ENCODE assay signal across 8 mouse cellular contexts in the genomic region with DNA sequence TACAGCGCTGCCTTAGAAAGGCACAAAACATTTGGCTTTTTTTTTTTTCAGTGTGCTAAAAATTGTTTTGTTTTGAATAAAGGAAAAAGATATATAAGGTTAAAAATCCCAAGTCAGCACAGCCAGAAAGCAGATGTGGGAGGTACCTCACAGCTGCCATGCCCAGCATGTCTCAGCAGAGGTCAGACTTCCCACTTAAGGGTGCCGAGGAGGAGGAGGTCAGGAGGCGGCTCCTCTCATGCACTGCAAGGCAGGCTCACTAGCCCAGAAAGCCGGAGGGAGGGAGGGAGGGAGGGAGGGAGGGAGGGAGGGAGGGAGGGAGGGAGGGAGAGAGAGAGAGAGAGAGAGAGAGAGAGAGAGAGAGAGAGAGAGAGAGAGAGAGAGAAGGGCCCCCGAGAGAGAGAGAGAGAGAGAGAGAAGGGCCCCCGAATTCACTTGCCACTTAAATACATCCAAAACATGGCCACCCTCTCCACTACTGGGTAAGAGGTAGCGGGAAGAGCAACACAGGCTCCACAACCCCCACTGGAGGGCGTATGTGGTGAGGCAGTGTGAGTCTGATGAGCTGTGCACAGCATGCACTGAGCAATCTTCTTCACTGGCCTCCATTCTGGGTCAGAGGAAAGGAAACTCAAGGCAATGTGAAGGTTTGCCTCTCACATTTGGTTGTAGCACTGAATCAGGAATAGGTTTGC. TPM values are rescaled to one million over a fixed set of nuclear protein-coding genes. Genes with fewer than 3 reads are reported as not detected.
DNase-seq lines count a peak whose midpoint lies in the region; ATAC-seq lines count a peak whose summit lies in the region.

No protein-coding gene starts in this region.

- H3K27ac ChIP-seq in embryonic facial prominence, embryonic 11.5 days (replicated peaks; ENCODE audit: low read depth, low read length): no peak overlapping the region
- no peak overlapping the region for H3K27ac ChIP-seq in embryonic facial prominence, embryonic 10.5 days (replicated peaks)
- no peak overlapping the region for H3K27ac ChIP-seq in midbrain, embryonic 11.5 days (ENCODE audit: low read depth, low read length)
- no peak overlapping the region for H3K27ac ChIP-seq in midbrain, embryonic 14.5 days (replicated peaks; ENCODE audit: low read depth, low read length)

- 29% methylated on average over 7 of the region's 8 CpGs for WGBS in embryonic facial prominence, embryonic 11.5 days
- WGBS in embryonic facial prominence, embryonic 10.5 days: 35% methylated on average over 7 of the region's 8 CpGs
- 25% methylated on average over 7 of the region's 8 CpGs for WGBS in midbrain, embryonic 11.5 days
- 31% methylated on average over 7 of the region's 8 CpGs for WGBS in midbrain, embryonic 14.5 days

- DNase-seq in embryonic facial prominence, embryonic 11.5 days (ENCODE audit: low spot score): peak; percentile 24
- DNase-seq in embryonic facial prominence, embryonic 10.5 days (ENCODE audit: low spot score): no peak
- peak; percentile 47 for DNase-seq in midbrain, embryonic 11.5 days (ENCODE audit: low spot score, missing footprints)
- no peak for DNase-seq in midbrain, embryonic 14.5 days
- peak; percentile 55 for DNase-seq in heart, postnatal 4 days
- DNase-seq in lung, postnatal 36 days: peak; percentile 55
- no peak for DNase-seq in right cerebral cortex, postnatal 36 days (ENCODE audit: low spot score in 2 of 2)
- DNase-seq in testis, postnatal 10 days (ENCODE audit: low spot score): no peak

- H3K9ac ChIP-seq in embryonic facial prominence, embryonic 11.5 days (replicated peaks; ENCODE audit: low read length): no peak overlapping the region
- H3K9ac ChIP-seq in midbrain, embryonic 11.5 days (ENCODE audit: low read length): no peak overlapping the region
- H3K9ac ChIP-seq in midbrain, embryonic 14.5 days (replicated peaks; ENCODE audit: low read length): no peak overlapping the region

- H3K4me2 ChIP-seq in embryonic facial prominence, embryonic 11.5 days (ENCODE audit: low read depth, low read length): no peak overlapping the region
- no peak overlapping the region for H3K4me2 ChIP-seq in midbrain, embryonic 11.5 days
- no peak overlapping the region for H3K4me2 ChIP-seq in midbrain, embryonic 14.5 days (ENCODE audit: low read length)

- no peak overlapping the region for H3K4me3 ChIP-seq in embryonic facial prominence, embryonic 11.5 days (ENCODE audit: low read depth, low read length)
- no peak overlapping the region for H3K4me3 ChIP-seq in embryonic facial prominence, embryonic 10.5 days
- H3K4me3 ChIP-seq in midbrain, embryonic 11.5 days (ENCODE audit: low read depth, low read length): no peak overlapping the region
- H3K4me3 ChIP-seq in midbrain, embryonic 14.5 days (replicated peaks; ENCODE audit: low read depth, low read length): no peak overlapping the region

- ATAC-seq in embryonic facial prominence, embryonic 11.5 days (replicated peaks; ENCODE audit: insufficient number of reproducible peaks, low FRiP score, low TSS enrichment, low read depth): no peak
- no peak for ATAC-seq in midbrain, embryonic 11.5 days (ENCODE audit: low FRiP score)
- no peak for ATAC-seq in midbrain, embryonic 14.5 days (ENCODE audit: low FRiP score, low TSS enrichment)

- H3K4me1 ChIP-seq in embryonic facial prominence, embryonic 11.5 days (ENCODE audit: control insufficient read depth, insufficient read depth, low read length): no peaks in the 10 kb centered on the region
- H3K4me1 ChIP-seq in embryonic facial prominence, embryonic 10.5 days: peaks cover 20% of the 10 kb centered on the region
- H3K4me1 ChIP-seq in midbrain, embryonic 11.5 days (ENCODE audit: control insufficient read depth, insufficient read depth, low read length): no peaks in the 10 kb centered on the region
- no peaks in the 10 kb centered on the region for H3K4me1 ChIP-seq in midbrain, embryonic 14.5 days (ENCODE audit: control insufficient read depth, insufficient read depth, low read length)

- no peaks in the 10 kb centered on the region; the same call in 1 of the 2 replicates for H3K36me3 ChIP-seq in embryonic facial prominence, embryonic 11.5 days (replicated peaks; ENCODE audit: control insufficient read depth, insufficient read depth, low read depth, low read length)
- peaks cover 82% of the 10 kb centered on the region for H3K36me3 ChIP-seq in embryonic facial prominence, embryonic 10.5 days (replicated peaks)
- no peaks in the 10 kb centered on the region; the same call in 1 of the 2 replicates for H3K36me3 ChIP-seq in midbrain, embryonic 11.5 days (ENCODE audit: control insufficient read depth, insufficient read depth, low read length)
- H3K36me3 ChIP-seq in midbrain, embryonic 14.5 days (ENCODE audit: control insufficient read depth, insufficient read depth, low read length): peaks cover 47% of the 10 kb centered on the region

- H3K9me3 ChIP-seq in embryonic facial prominence, embryonic 11.5 days (replicated peaks; ENCODE audit: control insufficient read depth, low read length): no peaks in the 10 kb centered on the region
- no peaks in the 10 kb centered on the region for H3K9me3 ChIP-seq in embryonic facial prominence, embryonic 10.5 days
- no peaks in the 10 kb centered on the region for H3K9me3 ChIP-seq in midbrain, embryonic 11.5 days (ENCODE audit: control insufficient read depth, low read length)
- no peaks in the 10 kb centered on the region for H3K9me3 ChIP-seq in midbrain, embryonic 14.5 days (ENCODE audit: control insufficient read depth, low read length)

- no peaks in the 10 kb centered on the region for H3K27me3 ChIP-seq in embryonic facial prominence, embryonic 11.5 days (ENCODE audit: control insufficient read depth, insufficient read depth, low read length)
- no peaks in the 10 kb centered on the region for H3K27me3 ChIP-seq in embryonic facial prominence, embryonic 10.5 days (replicated peaks; ENCODE audit: low read depth, poor library complexity, severe bottlenecking)
- H3K27me3 ChIP-seq in midbrain, embryonic 11.5 days (ENCODE audit: control insufficient read depth, insufficient read depth, low read length): no peaks in the 10 kb centered on the region
- no peaks in the 10 kb centered on the region for H3K27me3 ChIP-seq in midbrain, embryonic 14.5 days (ENCODE audit: control insufficient read depth, insufficient read depth, low read length)

RNA-seq across cellular contexts. Expression of a gene that starts 9.9 kb away (rescaled TPM):
- 18.3 and 20.1 TPM in 2 replicates for polyA plus RNA-seq in embryonic facial prominence, embryonic 11.5 days (2014; fragmentation: Nextera tagmentation; extraction: Ambion mirVana)
- polyA plus RNA-seq in embryonic facial prominence, embryonic 10.5 days (2016; fragmentation: Nextera tagmentation; extraction: Ambion mirVana): 11.2 and 12.3 TPM in 2 replicates
- 14.5 and 15.2 TPM in 2 replicates for polyA plus RNA-seq in midbrain, embryonic 11.5 days (2014; fragmentation: Nextera tagmentation; extraction: Ambion mirVana)
- 6.1 and 13.2 TPM in 2 replicates for polyA plus RNA-seq in midbrain, embryonic 14.5 days (2014; fragmentation: Nextera tagmentation; extraction: Ambion mirVana)
- total RNA-seq in heart, postnatal 4 days (2021): 100 to 1,000 TPM; 204 to 213 TPM

RNA-seq across cellular contexts. Expression of a gene that starts 30.9 kb away (rescaled TPM):
- polyA plus RNA-seq in embryonic facial prominence, embryonic 11.5 days (2014; fragmentation: Nextera tagmentation; extraction: Ambion mirVana): 59.5 and 65.9 TPM in 2 replicates
- 80.1 and 80.9 TPM in 2 replicates for polyA plus RNA-seq in embryonic facial prominence, embryonic 10.5 days (2016; fragmentation: Nextera tagmentation; extraction: Ambion mirVana)
- 49.5 and 56.4 TPM in 2 replicates for polyA plus RNA-seq in midbrain, embryonic 11.5 days (2014; fragmentation: Nextera tagmentation; extraction: Ambion mirVana)
- 25.7 and 29.9 TPM in 2 replicates for polyA plus RNA-seq in midbrain, embryonic 14.5 days (2014; fragmentation: Nextera tagmentation; extraction: Ambion mirVana)
- total RNA-seq in heart, postnatal 4 days (2021): 10 to 100 TPM; 22.3 to 24.7 TPM

RNA-seq across cellular contexts. Expression of a gene that starts 30.9 kb away (rescaled TPM):
- 0.08 TPM in 1 of 2 replicates, not detected in the other for polyA plus RNA-seq in embryonic facial prominence, embryonic 11.5 days (2014; fragmentation: Nextera tagmentation; extraction: Ambion mirVana)
- 0.31 and 0.49 TPM in 2 replicates for polyA plus RNA-seq in embryonic facial prominence, embryonic 10.5 days (2016; fragmentation: Nextera tagmentation; extraction: Ambion mirVana)
- 0.23 and 0.36 TPM in 2 replicates for polyA plus RNA-seq in midbrain, embryonic 11.5 days (2014; fragmentation: Nextera tagmentation; extraction: Ambion mirVana)
- 0.11 and 0.12 TPM in 2 replicates for polyA plus RNA-seq in midbrain, embryonic 14.5 days (2014; fragmentation: Nextera tagmentation; extraction: Ambion mirVana)
- not detected for total RNA-seq in heart, postnatal 4 days (2021)

RNA-seq across cellular contexts. Expression of a gene that starts 37.1 kb away (rescaled TPM):
- 0.53 and 0.56 TPM in 2 replicates for polyA plus RNA-seq in embryonic facial prominence, embryonic 11.5 days (2014; fragmentation: Nextera tagmentation; extraction: Ambion mirVana)
- polyA plus RNA-seq in embryonic facial prominence, embryonic 10.5 days (2016; fragmentation: Nextera tagmentation; extraction: Ambion mirVana): 0.27 and 0.75 TPM in 2 replicates
- 0.85 and 0.99 TPM in 2 replicates for polyA plus RNA-seq in midbrain, embryonic 11.5 days (2014; fragmentation: Nextera tagmentation; extraction: Ambion mirVana)
- polyA plus RNA-seq in midbrain, embryonic 14.5 days (2014; fragmentation: Nextera tagmentation; extraction: Ambion mirVana): 3.7 and 4.0 TPM in 2 replicates
- 1 to 10 TPM; 8.5 to 9.7 TPM for total RNA-seq in heart, postnatal 4 days (2021)

RNA-seq across cellular contexts. Expression of a gene that starts 42.6 kb away (rescaled TPM):
- 0.17 and 0.32 TPM in 2 replicates for polyA plus RNA-seq in embryonic facial prominence, embryonic 11.5 days (2014; fragmentation: Nextera tagmentation; extraction: Ambion mirVana)
- 0.09 and 0.12 TPM in 2 replicates for polyA plus RNA-seq in embryonic facial prominence, embryonic 10.5 days (2016; fragmentation: Nextera tagmentation; extraction: Ambion mirVana)
- polyA plus RNA-seq in midbrain, embryonic 11.5 days (2014; fragmentation: Nextera tagmentation; extraction: Ambion mirVana): not detected in 2 replicates
- 0.09 and 0.11 TPM in 2 replicates for polyA plus RNA-seq in midbrain, embryonic 14.5 days (2014; fragmentation: Nextera tagmentation; extraction: Ambion mirVana)
- total RNA-seq in heart, postnatal 4 days (2021): not detected

Comparison
In these comparisons a context has a peak if more than half of its experiments do, and no peak if none do; other contexts are left out.
1. DNase-seq: peak in embryonic facial prominence, embryonic 11.5 days (single experiment), midbrain, embryonic 11.5 days (single experiment), heart, postnatal 4 days (single experiment) and lung, postnatal 36 days (single experiment); none in embryonic facial prominence, embryonic 10.5 days (single experiment), midbrain, embryonic 14.5 days (single experiment), right cerebral cortex, postnatal 36 days (0 of 2) and testis, postnatal 10 days (single experiment).